Mouse (Mus musculus) heart, postnatal 0 days (tissue): ENCODE measurements around the gene Sh3bgrl2.

ENCODE experiments used
- CTCF ChIP-seq: IDR thresholded peaks from 2 replicates; pipeline ENCODE4 v1.5.1; 2016; ENCODE audit warnings: antibody characterized with exemption, control low read depth, low read depth
- EP300 ChIP-seq: IDR thresholded peaks from 2 replicates; pipeline ENCODE4 v1.6.1; 2016; ENCODE audit warnings: antibody characterized with exemption, low read depth

DNA sequence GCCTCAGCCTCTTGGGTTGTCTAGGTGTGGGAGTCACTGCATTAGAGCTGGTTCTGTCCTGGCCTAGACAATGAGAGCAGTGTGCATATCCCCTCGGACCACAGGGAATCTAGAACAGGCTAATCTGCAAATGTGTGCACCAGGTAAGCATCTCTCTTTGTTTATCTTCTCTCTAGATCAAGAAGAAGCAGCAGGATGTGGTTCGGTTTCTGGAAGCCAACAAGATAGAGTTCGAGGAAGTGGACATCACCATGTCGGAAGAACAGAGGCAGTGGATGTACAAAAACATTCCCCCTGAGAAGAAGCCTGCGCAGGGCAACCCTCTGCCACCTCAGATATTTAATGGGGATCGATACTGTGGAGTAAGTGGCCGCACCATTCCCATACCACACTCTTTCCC lies 29.1 kb downstream of the Sh3bgrl2 start:
- TF ChIP-seq EP300 = no peak
- TF ChIP-seq CTCF = no peak
